Mouse (Mus musculus) kidney, embryonic 14.5 days (tissue): ENCODE measurements around the gene Zfp609. TPM values are rescaled to one million over a fixed set of nuclear protein-coding genes. Genes with fewer than 3 reads are reported as not detected.
A peak's percentile ranks its signal among the peaks of the same experiment; 100 is the strongest.

Experiments used
- ATAC-seq: fragments of 200-750 bp; cut with Nextera tagmentation; 2 replicates; pipeline ENCODE4 v1.8.0; 2017; ENCODE audit warnings: moderate number of reproducible peaks, mild to moderate bottlenecking, moderate TSS enrichment, moderate library complexity; ENCODE audit not compliant: low FRiP score, low TSS enrichment
- H3K27ac ChIP-seq: fragments of 300-500 bp; sonication (generic); 2 replicates; pipeline ENCODE4 v1.5.1; 2014; ENCODE audit warnings: low read depth, mild to moderate bottlenecking, low read length, moderate library complexity, mixed read lengths
- H3K27me3 ChIP-seq: fragments of 300-500 bp; sonication (generic); 2 replicates; pipeline ENCODE4 v1.6.1; 2014; ENCODE audit warnings: mild to moderate bottlenecking, low read length; ENCODE audit not compliant: control insufficient read depth, insufficient read depth
- H3K36me3 ChIP-seq: fragments of 300-500 bp; sonication (generic); 2 replicates; pipeline ENCODE4 v1.6.1; 2014; ENCODE audit warnings: low read length, mixed read lengths; ENCODE audit not compliant: control insufficient read depth, insufficient read depth
- H3K4me1 ChIP-seq: fragments of 300-500 bp; sonication (generic); 2 replicates; pipeline ENCODE4 v1.6.1; 2014; ENCODE audit warnings: low read length, mixed read lengths; ENCODE audit not compliant: control insufficient read depth, insufficient read depth
- H3K4me2 ChIP-seq: fragments of 300-500 bp; sonication (generic); replicated peaks from 2 replicates; pipeline ENCODE4 v1.6.1; 2014; ENCODE audit warnings: low read depth, mild to moderate bottlenecking, low read length
- H3K4me3 ChIP-seq: fragments of 300-500 bp; sonication (generic); 2 replicates; pipeline ENCODE4 v1.5.1; 2014; ENCODE audit warnings: mild to moderate bottlenecking, low read length
- H3K9ac ChIP-seq: fragments of 300-500 bp; sonication (generic); 2 replicates; pipeline ENCODE4 v1.6.1; 2014; ENCODE audit warnings: low read depth, mild to moderate bottlenecking, low read length, moderate library complexity
- H3K9me3 ChIP-seq: fragments of 300-500 bp; sonication (generic); 2 replicates; pipeline ENCODE4 v1.6.1; 2016; ENCODE audit warnings: low read length; ENCODE audit not compliant: control insufficient read depth
- WGBS: fragments of 180-500 bp; shearing (Covaris S2); extraction: QIAGEN DNeasy Blood & Tissue Kit; methylation state at CpG from one replicate; pipeline ENCODE4 v1.1.7; 2014; 5-methylcytosine and 5-hydroxymethylcytosine counted together
- polyA plus RNA-seq: library from polyadenylated mRNA; unstranded; fragments of >200 nt; fragmentation: Nextera tagmentation; extraction: Ambion mirVana; gene quantifications from 2 replicates; pipeline ENCODE4 v1.2.1, GENCODE M21; 2014

The Zfp609 gene
- polyA plus RNA-seq, 1 experiment from 2014 or later: 9.1 TPM

GRCm38 (mm10) chr9:65727491-65727890 lies 99.9 kb downstream of the Zfp609 start:
- no peaks in the 10 kb centered on the region for H3K9me3 ChIP-seq
- no peak for ATAC-seq
- no peaks in the 10 kb centered on the region for H3K4me1 ChIP-seq
- no peak overlapping the region for H3K9ac ChIP-seq
- H3K36me3 ChIP-seq: peaks cover 4% of the 10 kb centered on the region; the same call in 1 of the 2 replicates
- no peak overlapping the region for H3K4me2 ChIP-seq
- no peak overlapping the region for H3K4me3 ChIP-seq
- no peaks in the 10 kb centered on the region for H3K27me3 ChIP-seq
- 87% methylated on average over 4 of the region's 4 CpGs for WGBS
- no peak overlapping the region for H3K27ac ChIP-seq

DNA sequence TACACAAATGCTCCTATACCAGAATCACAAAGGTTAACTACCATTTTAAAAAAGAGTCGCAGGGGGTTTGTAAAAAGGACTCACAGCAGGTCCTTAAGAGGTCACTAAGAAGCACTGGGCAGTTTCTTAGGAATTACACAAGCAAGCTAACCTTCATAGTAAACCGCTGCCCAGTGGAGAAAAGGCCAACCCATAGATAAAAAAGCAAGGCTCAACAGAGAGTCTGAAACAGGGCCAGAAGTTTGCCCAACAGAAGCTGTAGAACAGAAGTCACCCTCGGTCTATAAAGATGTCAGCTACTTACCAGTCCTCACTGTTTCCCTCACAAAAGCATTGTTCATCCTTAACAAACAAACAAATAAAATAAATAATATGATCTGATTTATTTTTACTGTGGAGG lies 100.9 kb downstream of the Zfp609 start:
- no peak overlapping the region for H3K4me2 ChIP-seq
- no peak overlapping the region for H3K9ac ChIP-seq
- no peak overlapping the region for H3K4me3 ChIP-seq
- no peaks in the 10 kb centered on the region for H3K27me3 ChIP-seq
- peaks cover 4% of the 10 kb centered on the region; the same call in 1 of the 2 replicates for H3K36me3 ChIP-seq
- 89% methylated on average over 3 of the region's 3 CpGs for WGBS
- H3K27ac ChIP-seq: no peak overlapping the region
- no peaks in the 10 kb centered on the region for H3K9me3 ChIP-seq
- no peak for ATAC-seq
- H3K4me1 ChIP-seq: peaks cover 3% of the 10 kb centered on the region; the same call in 1 of the 2 replicates

DNA sequence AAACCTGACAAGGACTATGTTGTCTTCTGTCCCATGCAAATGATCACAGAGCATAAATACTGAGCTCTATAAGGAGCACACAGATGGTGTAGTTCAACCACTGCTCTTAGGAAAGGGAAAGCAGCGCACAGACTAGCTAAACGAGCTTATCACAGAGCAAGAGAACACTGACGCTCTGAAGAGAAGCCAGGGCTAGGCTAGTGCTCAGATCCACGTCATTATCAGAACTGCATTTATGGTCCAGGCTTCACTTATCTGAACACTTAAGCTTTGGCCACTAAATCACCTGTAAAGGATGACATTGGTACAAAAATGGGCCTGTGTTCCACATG lies 102.1 kb downstream of the Zfp609 start:
- no peak for ATAC-seq
- no peak overlapping the region for H3K9ac ChIP-seq
- WGBS: 62% methylated on average over 4 of the region's 4 CpGs

GRCm38 (mm10) chr9:65724471-65725290 lies 102.7 kb downstream of the Zfp609 start:
- Histone ChIP-seq H3K36me3 (no peaks in the 10 kb centered on the region; the same call in 1 of the 2 replicates), H3K9me3 (no peaks in the 10 kb centered on the region), H3K4me2 (no peak overlapping the region), H3K27me3 (no peaks in the 10 kb centered on the region), H3K27ac (no peak overlapping the region), H3K4me1 (peaks cover 5% of the 10 kb centered on the region; the same call in 1 of the 2 replicates), H3K9ac (no peak overlapping the region), H3K4me3 (no peak overlapping the region)
- 72% methylated on average over 8 of the region's 8 CpGs for WGBS
- ATAC-seq: no peak

More for the DNA sequence above, 102.1 kb downstream of the Zfp609 start:
- Histone ChIP-seq H3K36me3 (no peaks in the 10 kb centered on the region; the same call in 1 of the 2 replicates), H3K4me1 (peaks cover 5% of the 10 kb centered on the region; the same call in 1 of the 2 replicates), H3K4me3 (no peak overlapping the region), H3K9me3 (no peaks in the 10 kb centered on the region), H3K27me3 (no peaks in the 10 kb centered on the region), H3K4me2 (no peak overlapping the region), H3K27ac (no peak overlapping the region)

DNA sequence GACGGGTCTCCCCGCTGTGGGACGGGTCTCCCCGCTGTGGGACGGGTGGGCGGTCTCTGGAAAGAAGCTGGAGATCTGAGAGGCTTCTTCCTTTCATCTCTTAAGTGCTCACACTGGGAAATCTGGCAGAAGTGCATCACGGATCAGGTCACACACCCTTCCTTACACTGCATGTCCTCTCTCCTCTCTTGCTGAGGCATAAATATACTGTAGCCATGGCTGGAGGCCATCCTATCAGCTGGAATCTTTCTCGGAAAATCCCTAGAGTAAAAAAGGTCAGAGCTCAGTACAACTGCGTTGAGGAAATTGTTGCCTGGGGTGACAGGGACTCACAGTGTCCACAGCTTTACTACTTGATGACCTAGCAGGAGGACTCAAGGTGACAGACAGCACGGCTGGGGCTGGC lies 106.2 kb downstream of the Zfp609 start:
- peaks cover 5% of the 10 kb centered on the region; the same call in 1 of the 2 replicates for H3K4me1 ChIP-seq
- whole genome bisulfite sequencing: 32% methylated on average over 10 of the region's 10 CpGs
- no peak overlapping the region for H3K4me3 ChIP-seq
- ATAC-seq: peak; percentile 32; the same call in 1 of the 2 replicates
- H3K4me2 ChIP-seq: no peak overlapping the region
- H3K36me3 ChIP-seq: no peaks in the 10 kb centered on the region
- H3K27me3 ChIP-seq: no peaks in the 10 kb centered on the region
- H3K9me3 ChIP-seq: no peaks in the 10 kb centered on the region
- H3K9ac ChIP-seq: no peak overlapping the region
- no peak overlapping the region for H3K27ac ChIP-seq

DNA sequence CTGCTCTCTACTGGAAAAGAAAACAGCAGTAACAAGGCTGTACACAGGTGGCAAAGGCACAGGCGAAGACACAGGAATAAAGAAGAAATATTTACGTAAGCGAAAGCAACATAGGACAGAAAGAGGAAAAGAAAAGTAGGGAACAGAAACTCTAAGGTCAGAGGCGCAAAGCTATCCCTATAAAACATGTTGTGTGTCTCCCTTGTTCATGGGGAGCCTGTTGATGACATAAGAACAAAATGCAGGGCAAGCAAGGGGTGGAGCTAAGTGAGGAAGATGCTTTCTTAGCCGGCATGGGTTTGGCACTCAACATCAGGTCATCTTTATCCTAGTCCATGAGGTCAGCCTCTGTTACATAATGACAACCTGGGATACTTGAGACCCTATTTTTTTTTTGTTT lies 109.2 kb downstream of the Zfp609 start:
- 87% methylated on average over 5 of the region's 5 CpGs for WGBS

DNA sequence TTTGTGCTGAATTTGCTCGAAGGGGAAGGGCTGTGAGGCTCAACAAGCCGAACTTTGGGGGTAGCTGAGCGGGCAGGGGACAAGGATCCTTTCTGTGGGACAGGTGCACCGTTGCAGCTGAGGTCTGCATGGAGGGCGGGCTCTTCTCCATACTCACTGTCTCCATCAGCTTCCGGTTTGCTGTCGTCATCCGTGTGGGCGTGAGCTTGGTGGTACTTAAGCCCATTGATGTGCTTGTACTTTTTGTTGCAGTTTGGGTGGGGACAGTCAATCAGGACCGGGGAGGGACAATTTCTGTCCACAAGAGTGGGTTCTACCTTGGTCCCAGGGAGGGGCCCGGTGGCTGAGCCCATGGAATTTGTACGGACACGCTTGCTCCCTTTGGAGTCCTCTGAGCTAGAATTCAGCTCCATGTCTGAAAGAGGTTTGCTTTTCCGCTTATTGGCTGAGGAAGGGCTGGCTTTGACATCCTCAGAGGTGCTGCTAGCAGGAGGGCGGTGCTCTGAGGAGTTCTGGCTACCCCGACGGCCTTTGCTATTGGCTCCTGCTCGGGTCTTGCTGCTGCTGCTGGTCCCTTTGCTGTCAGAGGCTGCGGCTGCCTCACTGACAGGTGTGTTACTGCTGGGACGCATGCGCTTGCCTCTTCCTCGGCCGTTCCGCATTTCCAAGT lies 123.3 kb downstream of the Zfp609 start:
- no peak for ATAC-seq
- peaks cover 57% of the 10 kb centered on the region for H3K36me3 ChIP-seq
- H3K4me2 ChIP-seq: no peak overlapping the region
- H3K4me1 ChIP-seq: no peaks in the 10 kb centered on the region
- 93% methylated on average over 24 of the region's 24 CpGs for WGBS
- H3K9ac ChIP-seq: no peak overlapping the region
- no peak overlapping the region for H3K4me3 ChIP-seq
- H3K27ac ChIP-seq: no peak overlapping the region
- H3K27me3 ChIP-seq: no peaks in the 10 kb centered on the region
- no peaks in the 10 kb centered on the region for H3K9me3 ChIP-seq

More for the DNA sequence above, 109.2 kb downstream of the Zfp609 start:
- no peak overlapping the region for H3K27ac ChIP-seq
- no peak for ATAC-seq
- peaks cover 5% of the 10 kb centered on the region; the same call in 1 of the 2 replicates for H3K4me1 ChIP-seq
- no peak overlapping the region for H3K4me2 ChIP-seq
- H3K9ac ChIP-seq: no peak overlapping the region
- H3K4me3 ChIP-seq: no peak overlapping the region
- no peaks in the 10 kb centered on the region for H3K27me3 ChIP-seq
- no peaks in the 10 kb centered on the region for H3K9me3 ChIP-seq
- no peaks in the 10 kb centered on the region for H3K36me3 ChIP-seq

GRCm38 (mm10) chr9:65703241-65703640 lies 124.1 kb downstream of the Zfp609 start:
- WGBS: 80% methylated on average over 7 of the region's 7 CpGs

GRCm38 (mm10) chr9:65702286-65702685 lies 125.1 kb downstream of the Zfp609 start:
- no peaks in the 10 kb centered on the region for H3K27me3 ChIP-seq
- no peak overlapping the region for H3K9ac ChIP-seq
- no peaks in the 10 kb centered on the region for H3K9me3 ChIP-seq
- H3K27ac ChIP-seq: no peak overlapping the region
- no peaks in the 10 kb centered on the region for H3K4me1 ChIP-seq
- H3K4me2 ChIP-seq: no peak overlapping the region
- ATAC-seq: no peak
- peaks cover 72% of the 10 kb centered on the region for H3K36me3 ChIP-seq
- WGBS: 96% methylated on average over 9 of the region's 9 CpGs
- H3K4me3 ChIP-seq: no peak overlapping the region

More at GRCm38 (mm10) chr9:65703241-65703640, 124.1 kb downstream of the Zfp609 start:
- H3K27me3 ChIP-seq: no peaks in the 10 kb centered on the region
- H3K4me2 ChIP-seq: no peak overlapping the region
- H3K27ac ChIP-seq: no peak overlapping the region
- no peaks in the 10 kb centered on the region for H3K9me3 ChIP-seq
- H3K4me3 ChIP-seq: no peak overlapping the region
- no peak for ATAC-seq
- no peak overlapping the region for H3K9ac ChIP-seq
- H3K36me3 ChIP-seq: peaks cover 63% of the 10 kb centered on the region
- H3K4me1 ChIP-seq: no peaks in the 10 kb centered on the region
